Mouse (Mus musculus): ENCODE measurements around the gene Galnt6. TPM values are rescaled to one million over a fixed set of nuclear protein-coding genes. Genes with fewer than 3 reads are reported as not detected.

The Galnt6 gene
- total RNA-seq, 2 experiments from 2014 or later, result 0.47 to 0.69 TPM

Small RNA genes lying within 50 kb of the gene (microRNA-seq; reads per million reads assigned to microRNA genes)
- gene Mir6961, result not detected

Other genes with a start within 250 kb of the Galnt6 start
- gene Csrnp2, start 233.9 kb downstream of the Galnt6 start, total RNA-seq (2021), result 10 to 100 TPM; 41.7 to 43.7 TPM
- 10 to 100 TPM; 31.0 to 31.5 TPM for gene Tfcp2, start 177.4 kb downstream of the Galnt6 start, total RNA-seq (2021)
- 100 to 1,000 TPM; 102 to 120 TPM for gene Pou6f1, start 129.4 kb downstream of the Galnt6 start, total RNA-seq (2021)
- gene Dazap2, start 114.0 kb downstream of the Galnt6 start, total RNA-seq (2021), result 10 to 100 TPM; 75.3 to 76.8 TPM
- 1 to 10 TPM; 2.4 to 2.6 TPM for gene Smagp, start 92.4 kb downstream of the Galnt6 start, total RNA-seq (2021)
- gene Bin2, start 59.8 kb downstream of the Galnt6 start, total RNA-seq (2021), result 1 to 10 TPM; 5.1 to 5.6 TPM
- gene Cela1, start 41.5 kb downstream of the Galnt6 start, total RNA-seq (2021), result 1 to 10 TPM; 1.6 to 2.2 TPM
- gene Slc4a8, start 32.4 kb upstream of the Galnt6 start, total RNA-seq (2021), result 10 to 100 TPM; 84.1 to 84.7 TPM
- 100 to 1,000 TPM; 164 to 171 TPM for gene Scn8a, start 140.5 kb upstream of the Galnt6 start, total RNA-seq (2021)

Data from left cerebral cortex, postnatal 10 days (tissue).